Mouse (Mus musculus): ENCODE data around the gene Zfp580. TPM values are rescaled to one million over a fixed set of nuclear protein-coding genes. Genes with fewer than 3 reads are reported as not detected.

The Zfp580 gene
- polyA plus RNA-seq, 1 experiment = 37.9 TPM

DNA sequence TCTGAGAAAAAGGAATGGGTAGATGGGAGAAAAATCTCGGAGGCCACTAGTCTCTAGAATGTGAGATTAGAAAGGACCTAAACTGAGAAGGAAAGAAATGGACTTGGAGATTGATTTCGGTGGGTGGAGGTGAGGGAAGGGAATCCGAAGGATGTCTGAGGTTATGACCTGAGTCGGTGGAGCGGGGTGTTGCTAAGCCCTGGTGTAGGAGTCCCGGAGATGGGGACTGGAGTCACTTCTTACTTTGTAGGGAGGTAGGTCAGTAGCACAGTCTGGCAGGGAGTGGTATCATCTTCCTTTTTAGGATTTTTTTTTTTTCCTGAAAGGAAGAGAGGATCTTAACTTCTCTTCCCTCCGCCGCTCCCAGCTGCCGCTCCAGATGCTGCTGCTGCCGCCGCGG, 1.1 kb downstream of the Zfp580 start:
- TF ChIP-seq CTCF (IDR thresholded peaks at IDR 0.05; ENCODE audit: insufficient read depth, low read length) (no peak), POLR2A (IDR thresholded peaks at IDR 0.05; ENCODE audit: borderline replicate concordance, extremely low read depth, low read depth, low read length) (no peak)
- H3K4me3 ChIP-seq (replicated peaks; ENCODE audit: extremely low read depth, low read depth, low read length) = no peak overlapping the region
- WGBS = 5% methylated on average over 12 of the region's 12 CpGs
- H3K4me1 ChIP-seq (ENCODE audit: control insufficient read depth, insufficient read depth, low read length) = peaks cover 4% of the 10 kb centered on the region; the same call in 1 of the 2 replicates
- DNase-seq = no peak

DNA sequence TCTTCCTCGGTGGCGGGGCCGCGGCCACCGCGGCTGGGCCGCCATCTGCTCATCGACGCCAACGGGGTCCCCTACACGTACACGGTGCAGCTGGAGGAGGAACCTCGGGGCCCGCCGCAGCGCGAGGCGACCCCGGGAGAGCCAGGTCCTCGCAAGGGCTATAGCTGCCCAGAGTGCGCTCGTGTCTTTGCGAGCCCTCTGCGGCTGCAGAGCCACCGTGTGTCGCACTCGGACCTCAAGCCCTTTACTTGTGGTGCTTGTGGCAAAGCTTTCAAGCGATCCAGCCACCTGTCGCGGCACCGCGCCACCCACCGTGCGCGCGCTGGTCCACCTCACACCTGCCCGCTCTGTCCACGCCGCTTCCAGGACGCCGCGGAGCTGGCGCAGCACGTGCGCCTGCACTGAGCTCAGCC, 1.6 kb downstream of the Zfp580 start:
- no peak overlapping the region for H3K4me3 ChIP-seq (replicated peaks; ENCODE audit: extremely low read depth, low read depth, low read length)
- H3K4me1 ChIP-seq (ENCODE audit: control insufficient read depth, insufficient read depth, low read length) = peaks cover 4% of the 10 kb centered on the region; the same call in 1 of the 2 replicates
- TF ChIP-seq POLR2A (IDR thresholded peaks at IDR 0.05; ENCODE audit: borderline replicate concordance, extremely low read depth, low read depth, low read length) (no peak), CTCF (IDR thresholded peaks at IDR 0.05; ENCODE audit: insufficient read depth, low read length) (no peak)
- 19% methylated on average over 45 of the region's 45 CpGs for WGBS
- no peak for DNase-seq

DNA sequence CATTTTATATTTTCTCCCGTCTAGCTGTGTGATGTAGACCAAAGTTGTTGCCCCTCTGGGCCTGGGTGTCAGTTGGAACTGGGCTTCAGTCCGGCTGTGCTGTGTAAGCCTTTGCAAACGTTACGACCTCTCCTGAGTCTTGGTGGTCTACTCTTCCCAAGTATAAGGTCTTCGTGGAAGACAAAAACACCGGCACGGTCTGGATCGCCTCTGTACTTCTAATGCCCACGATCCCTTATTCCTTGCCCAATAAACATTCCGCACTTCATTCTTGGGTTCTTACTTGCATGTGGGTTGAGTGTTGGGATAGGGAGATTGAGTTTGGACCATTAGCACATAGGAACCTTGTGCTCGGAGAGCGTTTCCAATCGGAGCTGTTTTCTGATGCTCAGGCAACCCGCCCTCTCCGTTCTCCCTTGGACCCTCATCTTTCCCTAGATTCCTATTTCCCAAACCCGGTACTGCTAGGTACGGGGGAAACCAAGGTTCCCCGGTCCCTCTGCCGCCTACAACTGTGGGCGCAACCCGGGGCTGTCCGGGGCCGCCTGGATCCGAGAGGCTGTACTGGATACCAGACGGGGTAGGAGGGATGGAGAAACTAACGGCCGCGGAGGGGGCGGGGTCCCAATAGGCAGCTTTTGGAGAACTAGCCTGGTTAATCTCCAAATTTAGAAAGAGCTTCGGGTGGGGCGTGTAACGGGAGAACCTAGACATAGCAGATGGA, 2.3 kb downstream of the Zfp580 start:
- TF ChIP-seq CTCF (IDR thresholded peaks at IDR 0.05; ENCODE audit: insufficient read depth, low read length) (no peak), POLR2A (IDR thresholded peaks at IDR 0.05; ENCODE audit: borderline replicate concordance, extremely low read depth, low read depth, low read length) (no peak)
- H3K4me3 ChIP-seq (replicated peaks; ENCODE audit: extremely low read depth, low read depth, low read length) = no peak overlapping the region
- 23% methylated on average over 32 of the region's 32 CpGs for WGBS
- H3K4me1 ChIP-seq (ENCODE audit: control insufficient read depth, insufficient read depth, low read length) = peaks cover 4% of the 10 kb centered on the region; the same call in 1 of the 2 replicates
- DNase-seq = no peak

- Histone ChIP-seq H3K4me3 (replicated peaks; ENCODE audit: extremely low read depth, low read depth, low read length) (no peak overlapping the region), H3K4me1 (ENCODE audit: control insufficient read depth, insufficient read depth, low read length) (peaks cover 4% of the 10 kb centered on the region; the same call in 1 of the 2 replicates)
- TF ChIP-seq POLR2A (IDR thresholded peaks at IDR 0.05; ENCODE audit: borderline replicate concordance, extremely low read depth, low read depth, low read length) = no peak
- no peak for TF ChIP-seq CTCF (IDR thresholded peaks at IDR 0.05; ENCODE audit: insufficient read depth, low read length)
- no peak for DNase-seq
- 4% methylated on average over 55 of the region's 55 CpGs for WGBS
Measured at GRCm38 (mm10) chr7:5056651-5057263, 5.4 kb downstream of the Zfp580 start.

GRCm38 (mm10) chr7:5057381-5057780, 6.0 kb downstream of the Zfp580 start:
- 40% methylated on average over 8 of the region's 8 CpGs for WGBS
- H3K4me1 ChIP-seq (ENCODE audit: control insufficient read depth, insufficient read depth, low read length) = peaks cover 4% of the 10 kb centered on the region; the same call in 1 of the 2 replicates
- DNase-seq = no peak
- no peak overlapping the region for H3K4me3 ChIP-seq (replicated peaks; ENCODE audit: extremely low read depth, low read depth, low read length)
- no peak for TF ChIP-seq POLR2A (IDR thresholded peaks at IDR 0.05; ENCODE audit: borderline replicate concordance, extremely low read depth, low read depth, low read length)
- no peak for TF ChIP-seq CTCF (IDR thresholded peaks at IDR 0.05; ENCODE audit: insufficient read depth, low read length)

- H3K4me3 ChIP-seq (replicated peaks; ENCODE audit: extremely low read depth, low read depth, low read length) = no peak overlapping the region
- 36% methylated on average over 11 of the region's 11 CpGs for WGBS
- no peak for DNase-seq
- TF ChIP-seq CTCF (IDR thresholded peaks at IDR 0.05; ENCODE audit: insufficient read depth, low read length) (no peak), POLR2A (IDR thresholded peaks at IDR 0.05; ENCODE audit: borderline replicate concordance, extremely low read depth, low read depth, low read length) (no peak)
- peaks cover 4% of the 10 kb centered on the region; the same call in 1 of the 2 replicates for H3K4me1 ChIP-seq (ENCODE audit: control insufficient read depth, insufficient read depth, low read length)
Measured at GRCm38 (mm10) chr7:5057804-5058203, 6.5 kb downstream of the Zfp580 start.

GRCm38 (mm10) chr7:5058631-5059030, 7.3 kb downstream of the Zfp580 start:
- TF ChIP-seq CTCF (IDR thresholded peaks at IDR 0.05; ENCODE audit: insufficient read depth, low read length) (no peak), POLR2A (IDR thresholded peaks at IDR 0.05; ENCODE audit: borderline replicate concordance, extremely low read depth, low read depth, low read length) (no peak)
- DNase-seq = no peak
- peaks cover 4% of the 10 kb centered on the region for H3K4me1 ChIP-seq (ENCODE audit: control insufficient read depth, insufficient read depth, low read length)
- H3K4me3 ChIP-seq (replicated peaks; ENCODE audit: extremely low read depth, low read depth, low read length) = no peak overlapping the region
- 97% methylated on average over 1 of the region's 1 CpGs for WGBS

GRCm38 (mm10) chr7:5059421-5059820, 8.1 kb downstream of the Zfp580 start:
- no peak for DNase-seq
- 83% methylated on average over 12 of the region's 12 CpGs for WGBS
- Histone ChIP-seq H3K4me3 (replicated peaks; ENCODE audit: extremely low read depth, low read depth, low read length) (no peak overlapping the region), H3K4me1 (ENCODE audit: control insufficient read depth, insufficient read depth, low read length) (peaks cover 4% of the 10 kb centered on the region)
- no peak for TF ChIP-seq POLR2A (IDR thresholded peaks at IDR 0.05; ENCODE audit: borderline replicate concordance, extremely low read depth, low read depth, low read length)
- no peak for TF ChIP-seq CTCF (IDR thresholded peaks at IDR 0.05; ENCODE audit: insufficient read depth, low read length)

DNA sequence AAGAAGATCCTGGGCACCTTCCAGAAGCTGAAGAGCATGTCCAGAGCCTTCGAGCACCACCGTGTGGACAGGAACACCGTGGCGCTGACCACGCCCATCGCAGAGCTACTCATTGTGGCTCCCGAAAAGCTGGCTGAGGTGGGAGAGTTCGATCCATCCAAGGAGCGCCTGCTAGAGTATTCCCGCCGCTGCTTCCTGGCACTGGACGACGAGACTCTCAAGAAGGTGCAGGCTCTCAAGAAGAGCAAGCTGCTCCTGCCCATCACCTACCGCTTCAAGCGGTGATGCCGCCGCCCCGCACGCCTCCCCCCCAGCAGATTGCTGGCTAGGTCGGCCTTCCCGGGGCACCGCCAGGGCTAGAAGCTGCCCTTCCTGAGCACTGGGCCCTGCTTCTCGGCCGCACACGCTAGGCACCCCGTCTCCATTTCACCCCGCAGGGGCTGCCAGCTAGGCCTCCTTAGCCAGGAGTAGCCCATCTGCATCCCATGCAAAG, 8.9 kb downstream of the Zfp580 start:
- H3K4me3 ChIP-seq (replicated peaks; ENCODE audit: extremely low read depth, low read depth, low read length) = peak overlapping the region; percentile 29
- TF ChIP-seq POLR2A (IDR thresholded peaks at IDR 0.05; ENCODE audit: borderline replicate concordance, extremely low read depth, low read depth, low read length) = no peak
- TF ChIP-seq CTCF (IDR thresholded peaks at IDR 0.05; ENCODE audit: insufficient read depth, low read length) = peak; percentile 73
- H3K4me1 ChIP-seq (ENCODE audit: control insufficient read depth, insufficient read depth, low read length) = peaks cover 4% of the 10 kb centered on the region
- WGBS = 2% methylated on average over 27 of the region's 27 CpGs
- DNase-seq = peak; percentile 71
